Mouse (Mus musculus) liver, embryonic 15.5 days (tissue): ENCODE data around the gene Gsdma. TPM values are rescaled to one million over a fixed set of nuclear protein-coding genes. Genes with fewer than 3 reads are reported as not detected.
"Not testable (repeated sequence)": the region's sequence is repeated elsewhere in the genome, so short reads cannot be mapped to it uniquely, and the experiment has no call there.

Experiments used
- ATAC-seq: fragments of 200-750 bp; cut with Nextera tagmentation; 2 replicates; pipeline ENCODE4 v1.8.0; 2017; ENCODE audit warnings: moderate number of reproducible peaks, mild to moderate bottlenecking, moderate library complexity; ENCODE audit not compliant: insufficient read depth
- H3K27ac ChIP-seq: fragments of 300-500 bp; sonication (generic); replicated peaks from 2 replicates; pipeline ENCODE4 v1.5.1; 2015; ENCODE audit warnings: mild to moderate bottlenecking, inconsistent platforms
- H3K27me3 ChIP-seq: fragments of 300-500 bp; sonication (generic); 2 replicates; pipeline ENCODE4 v1.6.1; 2015; ENCODE audit warnings: mild to moderate bottlenecking, inconsistent platforms
- H3K36me3 ChIP-seq: fragments of 300-500 bp; sonication (generic); replicated peaks from 2 replicates; pipeline ENCODE4 v1.6.1; 2015; ENCODE audit warnings: moderate library complexity, mild to moderate bottlenecking, inconsistent platforms
- H3K4me1 ChIP-seq: fragments of 300-500 bp; sonication (generic); replicated peaks from 2 replicates; pipeline ENCODE4 v1.6.1; 2015; ENCODE audit warnings: inconsistent platforms
- H3K4me2 ChIP-seq: fragments of 300-500 bp; sonication (generic); 2 replicates; pipeline ENCODE4 v1.6.1; 2015; ENCODE audit warnings: moderate library complexity, mild to moderate bottlenecking, inconsistent platforms
- H3K4me3 ChIP-seq: fragments of 300-500 bp; sonication (generic); replicated peaks from 2 replicates; pipeline ENCODE4 v1.5.1; 2015; ENCODE audit warnings: mild to moderate bottlenecking, inconsistent platforms
- H3K9ac ChIP-seq: fragments of 300-500 bp; sonication (generic); 2 replicates; pipeline ENCODE4 v1.6.1; 2015; ENCODE audit warnings: moderate library complexity, mild to moderate bottlenecking, inconsistent platforms
- H3K9me3 ChIP-seq: fragments of 300-500 bp; sonication (generic); replicated peaks from 2 replicates; pipeline ENCODE4 v1.6.1; 2016; ENCODE audit warnings: inconsistent platforms
- WGBS: fragments of 180-500 bp; shearing (Covaris S2); methylation state at CpG from one replicate; pipeline ENCODE4 v1.1.7; 2015; ENCODE audit warnings: mixed read lengths; ENCODE audit not compliant: insufficient replicate concordance; 5-methylcytosine and 5-hydroxymethylcytosine counted together
- polyA plus RNA-seq: library from polyadenylated mRNA; unstranded; fragments of >200 nt; fragmentation: Nextera tagmentation; extraction: Ambion mirVana; gene quantifications from 2 replicates; pipeline ENCODE4 v1.2.1, GENCODE M21; 2015

Gsdma gene
- polyA plus RNA-seq, result not detected in 2 replicates

GRCm38 (mm10) chr11:98664091-98664490 lies at the start of gene Gsdma:
Gsdma (plus strand) TSS chr11:98664351.
- 24% methylated on average over 4 of the region's 4 CpGs for WGBS
- no peak for ATAC-seq
- H3K27ac ChIP-seq, result no peak within 1 kb of the TSS
- no peak within 1 kb of the TSS for H3K9ac ChIP-seq
- H3K4me3 ChIP-seq, result no peak within 1 kb of the TSS
- H3K4me2 ChIP-seq, result no peak within 1 kb of the TSS
- no peaks in the 10 kb centered on the region for H3K36me3 ChIP-seq
- no peaks in the 10 kb centered on the region for H3K9me3 ChIP-seq
- H3K27me3 ChIP-seq, result peaks cover 53% of the 10 kb centered on the region
- no peaks in the 10 kb centered on the region for H3K4me1 ChIP-seq

DNA sequence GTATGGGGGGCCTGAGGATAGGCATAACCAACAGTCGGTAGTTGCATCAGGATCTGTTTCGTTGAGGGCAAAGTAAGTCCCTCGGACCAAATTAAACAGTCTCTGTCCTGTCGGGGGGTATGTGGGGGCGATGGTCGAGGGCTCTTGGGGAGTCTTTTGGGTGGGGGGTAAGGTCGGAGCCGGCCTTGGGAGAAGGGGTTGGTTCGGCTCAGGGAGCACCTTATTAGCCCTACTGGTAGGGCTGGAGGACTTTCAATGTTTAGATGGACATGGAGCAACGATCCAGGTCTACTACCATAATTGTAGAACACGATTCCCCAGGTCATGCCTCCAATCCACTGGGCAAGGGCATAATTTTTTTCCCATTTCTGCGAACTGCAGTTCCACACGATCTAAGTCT lies 43.4 kb upstream of the Gsdma start:
- no peaks in the 10 kb centered on the region for H3K36me3 ChIP-seq
- no peak overlapping the region for H3K9ac ChIP-seq
- ATAC-seq, result no peak
- H3K27ac ChIP-seq, result no peak overlapping the region
- H3K4me2 ChIP-seq, result no peak overlapping the region
- WGBS, result 79% methylated on average over 13 of the region's 13 CpGs
- no peak overlapping the region for H3K4me3 ChIP-seq
- no peaks in the 10 kb centered on the region; the same call in 1 of the 2 replicates for H3K9me3 ChIP-seq
- H3K4me1 ChIP-seq, result no peaks in the 10 kb centered on the region
- no peaks in the 10 kb centered on the region for H3K27me3 ChIP-seq

DNA sequence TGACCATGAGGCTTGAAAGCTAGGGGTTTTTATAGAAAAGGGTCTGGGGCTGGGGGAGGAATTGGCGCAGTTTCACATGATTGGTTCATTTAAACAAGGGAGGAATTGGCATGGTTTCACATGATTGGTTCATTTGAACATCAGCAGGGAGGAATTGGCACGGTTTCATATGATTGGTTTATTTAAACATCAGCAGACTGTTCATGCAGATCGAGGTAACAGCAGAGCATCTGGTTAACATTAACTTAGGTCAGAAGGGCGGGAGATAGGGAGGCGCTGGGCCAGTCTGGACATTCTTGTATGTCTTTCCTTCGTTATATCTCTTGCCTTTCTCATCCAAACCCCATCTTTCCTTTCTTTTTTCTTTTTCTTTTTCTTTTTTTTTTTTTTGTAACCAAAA lies 40.2 kb upstream of the Gsdma start:
- not testable (repeated sequence) for H3K36me3 ChIP-seq, H3K4me2 ChIP-seq, ATAC-seq, H3K4me3 ChIP-seq, H3K27me3 ChIP-seq, H3K4me1 ChIP-seq, H3K9ac ChIP-seq, H3K27ac ChIP-seq, H3K9me3 ChIP-seq
- 58% methylated on average over 6 of the region's 6 CpGs for WGBS

- not testable (repeated sequence) for H3K9me3 ChIP-seq, ATAC-seq, H3K4me2 ChIP-seq, H3K9ac ChIP-seq, H3K4me1 ChIP-seq, H3K36me3 ChIP-seq, H3K27me3 ChIP-seq, H3K27ac ChIP-seq, H3K4me3 ChIP-seq
- WGBS, result 59% methylated on average over 2 of the region's 2 CpGs
Observed at GRCm38 (mm10) chr11:98624381-98624780, 39.8 kb upstream of the Gsdma start.

DNA sequence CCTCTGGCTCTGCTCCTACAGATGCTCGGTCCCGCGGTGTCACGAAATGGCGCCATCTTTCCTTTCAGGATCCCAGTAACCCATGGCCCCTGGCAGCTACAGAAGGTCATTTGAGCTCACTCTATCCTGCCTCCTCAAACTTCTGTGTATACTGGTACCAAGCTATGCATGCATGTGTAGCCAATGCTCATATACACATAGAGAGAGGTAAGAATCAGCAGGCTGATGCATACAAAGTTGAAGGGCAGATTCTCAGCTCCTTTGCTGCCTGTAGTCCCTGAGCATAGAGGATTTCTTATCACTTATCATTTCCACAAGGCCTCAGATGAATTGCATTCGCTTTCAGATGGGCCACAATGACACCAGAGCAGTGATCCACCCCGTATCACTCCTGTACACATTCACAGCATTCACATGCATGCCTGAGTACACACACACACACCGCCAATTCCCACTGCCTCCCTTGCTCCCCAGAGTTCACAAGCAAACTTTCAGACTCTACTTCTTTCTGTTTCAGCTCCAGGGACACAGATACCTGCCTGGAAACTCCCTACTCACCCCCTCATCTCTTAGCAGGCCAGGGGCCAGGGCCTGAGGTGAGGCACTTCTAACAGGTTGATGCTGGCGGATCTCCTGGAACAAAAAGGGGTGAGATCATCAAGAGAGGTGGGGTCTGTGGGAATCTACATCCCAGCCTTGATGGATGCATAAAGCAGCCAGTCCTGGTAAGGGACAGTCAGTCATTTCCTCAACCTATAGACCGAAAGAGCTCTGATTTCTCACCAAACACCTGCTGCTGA lies 38.3 kb upstream of the Gsdma start, which contains the start of the genes Gm12355 and Gsdma3:
Gene Gm12355 (minus strand): TSS at position 51 of the 800 bp plus-strand sequence.
Gene Gsdma3 (plus strand): TSS at position 750 of the 800 bp plus-strand sequence.
- 76% methylated on average over 10 of the region's 10 CpGs for WGBS
- Histone ChIP-seq H3K9me3 (no peaks in the 10 kb centered on the region; the same call in 1 of the 2 replicates), H3K4me2 (no peak within 1 kb of the TSS), H3K9ac (no peak within 1 kb of the TSS), H3K36me3 (no peaks in the 10 kb centered on the region), H3K4me1 (no peaks in the 10 kb centered on the region), H3K4me3 (no peak within 1 kb of the TSS), H3K27me3 (peaks cover 8% of the 10 kb centered on the region; the same call in 1 of the 2 replicates), H3K27ac (no peak within 1 kb of the TSS)
- ATAC-seq, result no peak

DNA sequence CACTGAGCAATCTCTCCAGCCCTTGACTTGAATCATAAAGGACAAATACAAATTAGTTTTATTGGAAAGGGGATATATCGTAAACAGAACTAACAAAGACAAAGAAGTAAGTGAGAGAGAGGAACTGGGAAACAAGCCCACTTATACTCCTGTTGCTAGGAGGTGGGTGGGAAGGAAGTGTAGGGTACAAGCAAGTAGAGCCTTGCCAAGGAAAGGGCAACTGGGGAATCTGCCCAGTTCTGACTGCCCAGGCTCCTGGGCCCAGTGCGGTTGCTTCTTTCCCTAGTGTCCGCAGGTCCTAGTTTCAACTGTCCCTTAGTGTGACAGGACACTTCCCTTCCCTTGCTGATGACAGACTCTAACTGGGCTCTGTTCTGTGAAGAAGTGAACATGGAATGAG lies 35.4 kb upstream of the Gsdma start:
- Histone ChIP-seq H3K9me3 (no peaks in the 10 kb centered on the region), H3K36me3 (no peaks in the 10 kb centered on the region), H3K27me3 (peaks cover 15% of the 10 kb centered on the region; the same call in 1 of the 2 replicates), H3K27ac (no peak overlapping the region), H3K9ac (no peak overlapping the region), H3K4me1 (no peaks in the 10 kb centered on the region), H3K4me3 (no peak overlapping the region), H3K4me2 (no peak overlapping the region)
- no peak for ATAC-seq
- 74% methylated on average over 3 of the region's 3 CpGs for WGBS

DNA sequence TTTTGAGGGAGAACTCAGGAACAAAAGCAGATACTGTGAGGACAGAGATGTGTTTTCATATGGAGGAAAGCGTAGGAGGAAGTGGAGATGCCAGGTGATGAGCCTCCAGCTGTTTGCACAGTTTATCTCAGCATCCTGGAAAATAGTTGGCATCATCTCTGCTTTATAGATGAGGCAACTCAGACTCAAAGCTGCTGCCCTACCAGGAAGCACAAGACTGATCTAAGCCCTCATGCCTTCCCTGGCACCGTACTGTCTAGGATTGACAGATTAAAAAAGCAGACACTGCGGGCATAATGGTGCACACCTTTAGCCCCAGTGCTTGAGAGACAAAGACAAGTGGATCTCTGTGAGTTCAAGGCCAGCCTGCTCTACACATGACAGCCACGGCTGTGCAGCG lies 33.5 kb upstream of the Gsdma start:
- no peak overlapping the region for H3K4me3 ChIP-seq
- H3K4me2 ChIP-seq, result no peak overlapping the region
- no peak overlapping the region for H3K27ac ChIP-seq
- no peak for ATAC-seq
- H3K9me3 ChIP-seq, result no peaks in the 10 kb centered on the region
- no peak overlapping the region for H3K9ac ChIP-seq
- H3K27me3 ChIP-seq, result peaks cover 23% of the 10 kb centered on the region; the same call in 1 of the 2 replicates
- 63% methylated on average over 5 of the region's 5 CpGs for WGBS
- H3K4me1 ChIP-seq, result no peaks in the 10 kb centered on the region
- no peaks in the 10 kb centered on the region for H3K36me3 ChIP-seq

DNA sequence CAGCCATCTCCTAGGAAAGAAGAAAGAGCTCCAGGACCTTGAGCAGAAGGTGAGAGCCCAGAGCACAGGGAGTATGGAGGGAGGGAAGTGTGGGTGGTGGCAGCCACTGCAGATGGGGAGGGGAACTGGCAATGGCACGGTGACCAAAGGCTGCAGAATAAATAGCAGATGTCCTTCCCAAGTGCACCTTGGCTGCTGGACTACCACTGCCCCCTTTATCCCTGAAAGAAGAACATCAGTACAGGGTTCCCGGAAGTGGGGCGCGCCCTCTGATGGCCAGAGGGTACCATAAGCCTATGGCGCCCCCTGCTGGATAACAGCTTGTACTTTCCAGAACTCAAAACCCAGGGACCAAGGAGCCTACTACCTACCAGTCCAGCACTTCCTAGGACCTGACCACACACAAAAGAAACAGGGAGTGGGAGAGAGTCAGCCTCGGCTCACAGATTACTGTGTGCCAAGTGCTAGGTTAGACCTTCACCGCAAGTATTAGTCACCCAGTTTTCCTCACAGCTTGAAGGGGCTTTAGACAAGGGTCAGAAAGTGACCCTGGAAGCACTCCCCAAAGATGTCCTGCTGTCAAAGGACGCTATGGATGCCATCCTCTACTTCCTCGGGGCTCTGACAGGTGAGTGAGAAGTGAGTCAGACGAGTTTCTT lies 28.7 kb upstream of the Gsdma start:
- ATAC-seq, H3K9me3 ChIP-seq, H3K4me1 ChIP-seq, H3K4me3 ChIP-seq, H3K27ac ChIP-seq, H3K9ac ChIP-seq, H3K4me2 ChIP-seq, H3K36me3 ChIP-seq: not testable (repeated sequence)
- peaks cover 18% of the 10 kb centered on the region; the same call in 1 of the 2 replicates for H3K27me3 ChIP-seq
- WGBS, result 21% methylated on average over 10 of the region's 10 CpGs

- no peak overlapping the region for H3K4me2 ChIP-seq
- H3K27me3 ChIP-seq, result peaks cover 12% of the 10 kb centered on the region; the same call in 1 of the 2 replicates
- no peaks in the 10 kb centered on the region for H3K9me3 ChIP-seq
- WGBS, result 55% methylated on average over 1 of the region's 1 CpGs
- no peak overlapping the region for H3K4me3 ChIP-seq
- no peaks in the 10 kb centered on the region for H3K4me1 ChIP-seq
- H3K9ac ChIP-seq, result no peak overlapping the region
- no peaks in the 10 kb centered on the region for H3K36me3 ChIP-seq
- no peak overlapping the region for H3K27ac ChIP-seq
- ATAC-seq, result no peak
Observed at GRCm38 (mm10) chr11:98637501-98637900, 26.6 kb upstream of the Gsdma start.

GRCm38 (mm10) chr11:98640091-98640490 lies 24.1 kb upstream of the Gsdma start:
- Histone ChIP-seq H3K9ac (no peak overlapping the region), H3K27me3 (peaks cover 3% of the 10 kb centered on the region; the same call in 1 of the 2 replicates), H3K4me1 (no peaks in the 10 kb centered on the region), H3K9me3 (no peaks in the 10 kb centered on the region), H3K27ac (no peak overlapping the region), H3K4me2 (no peak overlapping the region), H3K4me3 (no peak overlapping the region), H3K36me3 (no peaks in the 10 kb centered on the region)
- no peak for ATAC-seq
- 34% methylated on average over 5 of the region's 5 CpGs for WGBS

DNA sequence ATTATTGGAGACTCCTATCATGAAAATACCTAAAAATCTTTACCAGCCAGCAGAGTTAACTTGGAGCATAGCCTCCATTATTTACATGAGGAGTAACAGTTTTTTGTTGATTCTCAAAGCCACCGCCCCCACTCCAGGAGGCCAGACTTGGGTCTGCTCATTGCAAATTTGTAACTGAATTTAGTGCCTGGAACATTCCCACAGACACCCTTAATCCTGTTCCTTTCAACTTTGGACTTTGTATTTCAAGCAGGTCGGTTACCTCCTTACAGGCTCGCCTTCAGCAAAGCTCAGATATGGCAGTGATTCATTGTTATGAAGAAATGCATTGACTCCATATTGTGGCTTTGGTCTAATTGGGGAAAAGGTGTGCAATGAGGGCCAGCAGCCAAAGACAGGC lies 19.4 kb upstream of the Gsdma start:
- no peak overlapping the region for H3K4me2 ChIP-seq
- no peaks in the 10 kb centered on the region for H3K4me1 ChIP-seq
- no peak overlapping the region for H3K4me3 ChIP-seq
- H3K27me3 ChIP-seq, result peaks cover 11% of the 10 kb centered on the region; the same call in 1 of the 2 replicates
- H3K9me3 ChIP-seq, result no peaks in the 10 kb centered on the region
- no peak overlapping the region for H3K9ac ChIP-seq
- H3K36me3 ChIP-seq, result no peaks in the 10 kb centered on the region
- ATAC-seq, result no peak
- no peak overlapping the region for H3K27ac ChIP-seq
- WGBS, result 53% methylated on average over 3 of the region's 3 CpGs
